Mouse (Mus musculus) testis, adult 2 months (tissue): ENCODE results near the gene Lrig3.

Source experiments
- CTCF ChIP-seq: fragments of 200-500 bp; IDR thresholded peaks from 2 replicates; pipeline ENCODE4 v1.5.1; 2012; ENCODE audit warnings: low read depth, mild to moderate bottlenecking, inconsistent platforms, low read length, moderate library complexity; ENCODE audit not compliant: control insufficient read depth, insufficient read depth, insufficient replicate concordance
- POLR2A ChIP-seq: fragments of 200-500 bp; IDR thresholded peaks from 2 replicates; pipeline ENCODE4 v1.6.1; 2012; ENCODE audit warnings: low read depth, mild to moderate bottlenecking, inconsistent platforms, low read length, moderate library complexity; ENCODE audit not compliant: control insufficient read depth

DNA sequence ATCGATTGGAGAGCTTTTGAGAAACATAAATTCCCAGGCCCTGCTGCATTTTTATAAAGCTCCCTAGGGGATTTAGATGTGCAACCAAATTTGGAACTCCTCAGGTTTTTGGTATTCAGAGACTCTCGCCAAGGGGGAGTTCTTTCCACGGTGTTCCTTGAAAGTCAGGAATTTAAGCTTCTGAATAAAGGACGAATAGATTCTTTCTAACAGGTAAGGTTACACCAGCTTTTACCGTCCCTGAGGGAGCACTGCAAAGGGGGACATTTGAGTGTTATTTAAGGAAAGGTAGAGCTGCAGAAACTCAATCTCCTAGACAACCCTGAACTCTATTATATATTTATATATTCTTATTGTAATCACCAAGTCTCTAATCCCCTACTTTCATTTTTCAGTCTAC lies 22.9 kb upstream of the Lrig3 start:
- TF ChIP-seq CTCF (no peak), POLR2A (no peak)
